Mouse (Mus musculus): Measurements from ENCODE around the gene Hist1h4k. TPM values are rescaled to one million over a fixed set of nuclear protein-coding genes. Genes with fewer than 3 reads are reported as not detected.
"Not testable (repeated sequence)": the region's sequence is repeated elsewhere in the genome, so short reads cannot be mapped to it uniquely, and the experiment has no call there.

The Hist1h4k gene
- polyA plus RNA-seq, 1 experiment, result 55.4 TPM

- Histone ChIP-seq H3K27ac (ENCODE audit: insufficient read depth, low read depth, low read length) (no peak overlapping the region), H3K36me3 (ENCODE audit: control insufficient read depth, insufficient read depth, low read length) (no peaks in the 10 kb centered on the region), H3K4me3 (ENCODE audit: low read depth, low read length) (no peak overlapping the region), H3K27me3 (ENCODE audit: control insufficient read depth, insufficient read depth, low read length) (no peaks in the 10 kb centered on the region), H3K4me1 (ENCODE audit: control insufficient read depth, insufficient read depth, insufficient read length, low read length) (peaks cover 2% of the 10 kb centered on the region; the same call in 1 of the 2 replicates)
- no peak for TF ChIP-seq CTCF (IDR thresholded peaks at IDR 0.05; ENCODE audit: extremely low read depth, insufficient read length, insufficient replicate concordance, low read depth, low read length)
- TF ChIP-seq POLR2A (IDR thresholded peaks at IDR 0.05; ENCODE audit: low read depth, low read length), result no peak
- WGBS, result 53% methylated on average over 6 of the region's 6 CpGs
Measured at GRCm38 (mm10) chr13:21781021-21781555, 30.8 kb upstream of the Hist1h4k start.

GRCm38 (mm10) chr13:21779767-21780731 lies 29.7 kb upstream of the Hist1h4k start, which contains the start of gene Hist1h1b:
Gene Hist1h1b (minus strand): TSS chr13:21780625.
- no peaks in the 10 kb centered on the region for H3K36me3 ChIP-seq (ENCODE audit: control insufficient read depth, insufficient read depth, low read length)
- peak within 1 kb of the TSS; percentile 67 for H3K4me3 ChIP-seq (ENCODE audit: low read depth, low read length)
- WGBS, result under 1% methylated on average over 44 of the region's 44 CpGs
- no peak; the same call in none of the 2 replicates for TF ChIP-seq POLR2A (IDR thresholded peaks at IDR 0.05; ENCODE audit: low read depth, low read length)
- TF ChIP-seq CTCF (IDR thresholded peaks at IDR 0.05; ENCODE audit: extremely low read depth, insufficient read length, insufficient replicate concordance, low read depth, low read length), result no peak
- H3K27me3 ChIP-seq (ENCODE audit: control insufficient read depth, insufficient read depth, low read length), result no peaks in the 10 kb centered on the region
- peaks cover 2% of the 10 kb centered on the region; the same call in 1 of the 2 replicates for H3K4me1 ChIP-seq (ENCODE audit: control insufficient read depth, insufficient read depth, insufficient read length, low read length)
- peak within 1 kb of the TSS; percentile 71 for H3K27ac ChIP-seq (ENCODE audit: insufficient read depth, low read depth, low read length)

DNA sequence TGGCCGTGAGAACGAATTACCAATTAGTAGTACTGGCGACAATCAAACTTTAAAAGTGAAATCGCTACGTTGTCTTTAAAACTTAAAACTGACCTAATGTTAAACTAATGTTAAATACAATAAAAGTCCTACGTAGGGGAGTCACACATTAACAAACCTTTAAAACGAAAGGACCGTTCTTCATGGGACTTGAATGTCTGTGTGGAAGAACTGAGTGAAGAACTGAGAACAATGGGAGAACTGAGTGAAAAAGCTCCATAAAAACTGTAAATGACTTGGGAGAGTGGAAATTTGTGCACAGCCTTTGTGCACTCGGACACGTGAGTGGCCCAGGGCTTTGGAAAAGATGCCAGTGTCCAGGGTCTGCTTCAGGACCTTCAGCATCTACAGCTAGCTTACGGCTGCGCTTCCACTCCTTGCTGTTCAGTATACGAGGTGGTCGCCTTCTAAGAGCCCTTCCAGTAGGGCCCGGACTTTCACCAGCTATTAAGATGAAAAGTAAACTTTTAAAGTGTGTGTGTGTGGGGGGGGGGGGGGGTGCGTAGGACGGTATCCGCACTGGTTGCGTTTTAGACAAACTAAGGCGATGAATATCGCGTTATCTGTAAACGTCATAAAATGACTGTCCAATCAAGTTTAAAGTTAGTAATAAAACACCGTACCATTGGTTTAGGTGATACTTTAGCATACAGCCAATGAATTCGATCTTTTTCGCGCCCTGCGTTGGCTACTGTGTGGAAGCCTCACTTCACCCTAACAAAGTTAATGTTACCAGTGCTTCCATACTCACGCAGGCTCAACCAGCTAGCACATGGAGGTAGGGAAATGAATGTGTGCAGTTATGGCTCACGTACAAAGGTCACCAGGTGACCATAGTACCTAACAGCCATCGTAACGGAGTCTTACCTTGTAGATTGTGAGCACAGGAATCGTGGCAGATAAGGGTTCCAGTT lies 28.8 kb upstream of the Hist1h4k start:
- Histone ChIP-seq H3K27me3 (ENCODE audit: control insufficient read depth, insufficient read depth, low read length) (no peaks in the 10 kb centered on the region), H3K4me1 (ENCODE audit: control insufficient read depth, insufficient read depth, insufficient read length, low read length) (peaks cover 6% of the 10 kb centered on the region; the same call in 1 of the 2 replicates), H3K36me3 (ENCODE audit: control insufficient read depth, insufficient read depth, low read length) (no peaks in the 10 kb centered on the region), H3K27ac (ENCODE audit: insufficient read depth, low read depth, low read length) (peak overlapping the region; percentile 84), H3K4me3 (ENCODE audit: low read depth, low read length) (peak overlapping the region; percentile 75)
- 1% methylated on average over 33 of the region's 33 CpGs for WGBS
- TF ChIP-seq POLR2A (IDR thresholded peaks at IDR 0.05; ENCODE audit: low read depth, low read length) (no peak), CTCF (IDR thresholded peaks at IDR 0.05; ENCODE audit: extremely low read depth, insufficient read length, insufficient replicate concordance, low read depth, low read length) (no peak)

- no peak for TF ChIP-seq POLR2A (IDR thresholded peaks at IDR 0.05; ENCODE audit: low read depth, low read length)
- TF ChIP-seq CTCF (IDR thresholded peaks at IDR 0.05; ENCODE audit: extremely low read depth, insufficient read length, insufficient replicate concordance, low read depth, low read length), result no peak
- no peak overlapping the region for H3K27ac ChIP-seq (ENCODE audit: insufficient read depth, low read depth, low read length)
- no peak overlapping the region for H3K4me3 ChIP-seq (ENCODE audit: low read depth, low read length)
- no peaks in the 10 kb centered on the region for H3K36me3 ChIP-seq (ENCODE audit: control insufficient read depth, insufficient read depth, low read length)
- H3K4me1 ChIP-seq (ENCODE audit: control insufficient read depth, insufficient read depth, insufficient read length, low read length), result peaks cover 3% of the 10 kb centered on the region; the same call in 1 of the 2 replicates
- WGBS, result 67% methylated on average over 1 of the region's 1 CpGs
- H3K27me3 ChIP-seq (ENCODE audit: control insufficient read depth, insufficient read depth, low read length), result no peaks in the 10 kb centered on the region
Measured at GRCm38 (mm10) chr13:21755707-21756106, 5.4 kb upstream of the Hist1h4k start.

DNA sequence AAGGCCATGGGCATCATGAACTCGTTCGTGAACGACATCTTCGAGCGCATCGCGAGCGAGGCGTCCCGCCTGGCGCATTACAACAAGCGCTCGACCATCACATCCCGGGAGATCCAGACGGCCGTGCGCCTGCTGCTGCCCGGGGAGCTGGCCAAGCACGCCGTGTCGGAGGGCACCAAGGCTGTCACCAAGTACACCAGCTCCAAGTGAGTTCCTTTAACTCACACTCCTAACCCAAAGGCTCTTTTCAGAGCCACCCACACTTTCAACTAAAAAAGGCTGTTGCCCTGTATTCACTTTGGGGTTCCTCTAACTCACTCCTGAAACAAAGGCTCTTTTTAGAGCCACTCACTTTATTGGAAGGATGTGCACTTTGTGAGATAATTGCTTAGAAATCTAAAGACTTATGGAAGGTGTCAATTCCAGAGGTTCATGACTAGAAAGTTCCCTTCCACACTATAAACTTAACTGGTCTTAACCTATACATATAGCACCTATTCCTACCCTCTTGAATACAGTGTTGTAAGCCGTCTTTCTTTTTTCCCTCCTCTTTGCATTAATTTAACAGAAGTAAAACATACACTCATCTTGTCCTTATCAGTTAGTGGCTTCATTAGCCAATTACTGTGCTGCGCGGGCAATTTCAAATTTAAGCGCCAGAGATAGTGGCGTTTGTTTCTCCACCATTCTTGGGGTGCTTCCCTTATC lies 4.1 kb upstream of the Hist1h4k start:
- H3K27ac ChIP-seq (ENCODE audit: insufficient read depth, low read depth, low read length), result peak overlapping the region; percentile 80
- H3K4me1 ChIP-seq (ENCODE audit: control insufficient read depth, insufficient read depth, insufficient read length, low read length), result not testable (repeated sequence)

DNA sequence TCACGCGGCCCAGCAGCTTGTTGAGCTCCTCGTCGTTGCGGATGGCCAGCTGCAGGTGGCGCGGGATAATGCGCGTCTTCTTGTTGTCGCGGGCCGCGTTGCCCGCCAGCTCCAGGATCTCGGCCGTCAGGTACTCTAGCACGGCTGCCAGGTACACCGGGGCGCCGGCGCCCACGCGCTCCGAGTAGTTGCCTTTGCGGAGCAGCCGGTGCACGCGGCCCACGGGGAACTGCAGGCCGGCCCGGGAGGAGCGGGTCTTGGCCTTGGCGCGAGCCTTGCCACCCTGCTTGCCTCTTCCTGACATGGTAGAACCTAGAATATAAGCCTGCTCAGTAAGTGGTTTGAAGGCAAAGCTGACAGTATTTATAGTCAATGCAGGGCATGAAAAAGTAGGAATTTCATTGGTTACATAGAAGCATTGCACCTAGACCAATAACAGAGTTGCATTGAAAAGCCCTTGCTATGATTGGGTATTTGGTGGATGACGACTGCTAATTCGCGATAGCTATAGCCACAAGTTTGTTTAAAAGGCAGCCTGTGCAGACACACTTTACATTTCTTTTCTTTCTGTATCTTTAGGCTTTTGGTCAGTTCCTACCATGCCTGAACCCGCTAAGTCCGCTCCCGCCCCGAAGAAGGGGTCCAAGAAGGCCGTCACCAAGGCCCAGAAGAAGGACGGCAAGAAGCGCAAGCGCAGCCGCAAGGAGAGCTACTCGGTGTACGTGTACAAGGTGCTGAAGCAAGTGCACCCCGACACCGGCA lies 3.4 kb upstream of the Hist1h4k start, which contains the start of the genes Hist1h2ak and Hist1h2bn:
TSS of gene Hist1h2ak (minus strand) at position 304 of the 762 bp plus-strand sequence.
TSS of gene Hist1h2bn (plus strand) at position 600 of the 762 bp plus-strand sequence.
- WGBS, result under 1% methylated on average over 48 of the region's 50 CpGs
- TF ChIP-seq POLR2A (IDR thresholded peaks at IDR 0.05; ENCODE audit: low read depth, low read length), result peak; percentile 67

More for the DNA sequence above, 4.1 kb upstream of the Hist1h4k start:
- under 1% methylated on average over 25 of the region's 26 CpGs for WGBS
- peak overlapping the region; percentile 70 for H3K4me3 ChIP-seq (ENCODE audit: low read depth, low read length)
- not testable (repeated sequence) for H3K36me3 ChIP-seq (ENCODE audit: control insufficient read depth, insufficient read depth, low read length); H3K27me3 ChIP-seq (ENCODE audit: control insufficient read depth, insufficient read depth, low read length)

More for the DNA sequence above, 3.4 kb upstream of the Hist1h4k start, which contains the start of the genes Hist1h2ak and Hist1h2bn:
- peak within 1 kb of the TSS; percentile 70 for H3K4me3 ChIP-seq (ENCODE audit: low read depth, low read length)
- not testable (repeated sequence) for H3K27me3 ChIP-seq (ENCODE audit: control insufficient read depth, insufficient read depth, low read length); H3K4me1 ChIP-seq (ENCODE audit: control insufficient read depth, insufficient read depth, insufficient read length, low read length); H3K36me3 ChIP-seq (ENCODE audit: control insufficient read depth, insufficient read depth, low read length)
- H3K27ac ChIP-seq (ENCODE audit: insufficient read depth, low read depth, low read length), result peak within 1 kb of the TSS; percentile 80
